Mouse (Mus musculus) kidney, embryonic 14.5 days (tissue): ENCODE results near the gene Tmprss11e. TPM values are rescaled to one million over a fixed set of nuclear protein-coding genes. Genes with fewer than 3 reads are reported as not detected.

Experiments
- ATAC-seq: fragments of 200-750 bp; cut with Nextera tagmentation; 2 replicates; pipeline ENCODE4 v1.8.0; 2017; ENCODE audit warnings: moderate number of reproducible peaks, mild to moderate bottlenecking, moderate TSS enrichment, moderate library complexity; ENCODE audit not compliant: low FRiP score, low TSS enrichment
- H3K27ac ChIP-seq: fragments of 300-500 bp; sonication (generic); 2 replicates; pipeline ENCODE4 v1.5.1; 2014; ENCODE audit warnings: low read depth, mild to moderate bottlenecking, low read length, moderate library complexity, mixed read lengths
- H3K27me3 ChIP-seq: fragments of 300-500 bp; sonication (generic); 2 replicates; pipeline ENCODE4 v1.6.1; 2014; ENCODE audit warnings: mild to moderate bottlenecking, low read length; ENCODE audit not compliant: control insufficient read depth, insufficient read depth
- H3K36me3 ChIP-seq: fragments of 300-500 bp; sonication (generic); 2 replicates; pipeline ENCODE4 v1.6.1; 2014; ENCODE audit warnings: low read length, mixed read lengths; ENCODE audit not compliant: control insufficient read depth, insufficient read depth
- H3K4me1 ChIP-seq: fragments of 300-500 bp; sonication (generic); 2 replicates; pipeline ENCODE4 v1.6.1; 2014; ENCODE audit warnings: low read length, mixed read lengths; ENCODE audit not compliant: control insufficient read depth, insufficient read depth
- H3K4me2 ChIP-seq: fragments of 300-500 bp; sonication (generic); replicated peaks from 2 replicates; pipeline ENCODE4 v1.6.1; 2014; ENCODE audit warnings: low read depth, mild to moderate bottlenecking, low read length
- H3K4me3 ChIP-seq: fragments of 300-500 bp; sonication (generic); 2 replicates; pipeline ENCODE4 v1.5.1; 2014; ENCODE audit warnings: mild to moderate bottlenecking, low read length
- H3K9ac ChIP-seq: fragments of 300-500 bp; sonication (generic); 2 replicates; pipeline ENCODE4 v1.6.1; 2014; ENCODE audit warnings: low read depth, mild to moderate bottlenecking, low read length, moderate library complexity
- H3K9me3 ChIP-seq: fragments of 300-500 bp; sonication (generic); 2 replicates; pipeline ENCODE4 v1.6.1; 2016; ENCODE audit warnings: low read length; ENCODE audit not compliant: control insufficient read depth
- WGBS: fragments of 180-500 bp; shearing (Covaris S2); extraction: QIAGEN DNeasy Blood & Tissue Kit; methylation state at CpG from one replicate; pipeline ENCODE4 v1.1.7; 2014; 5-methylcytosine and 5-hydroxymethylcytosine counted together
- polyA plus RNA-seq: library from polyadenylated mRNA; unstranded; fragments of >200 nt; fragmentation: Nextera tagmentation; extraction: Ambion mirVana; gene quantifications from 2 replicates; pipeline ENCODE4 v1.2.1, GENCODE M21; 2014

Tmprss11e gene
- not detected in 2 replicates for polyA plus RNA-seq

DNA sequence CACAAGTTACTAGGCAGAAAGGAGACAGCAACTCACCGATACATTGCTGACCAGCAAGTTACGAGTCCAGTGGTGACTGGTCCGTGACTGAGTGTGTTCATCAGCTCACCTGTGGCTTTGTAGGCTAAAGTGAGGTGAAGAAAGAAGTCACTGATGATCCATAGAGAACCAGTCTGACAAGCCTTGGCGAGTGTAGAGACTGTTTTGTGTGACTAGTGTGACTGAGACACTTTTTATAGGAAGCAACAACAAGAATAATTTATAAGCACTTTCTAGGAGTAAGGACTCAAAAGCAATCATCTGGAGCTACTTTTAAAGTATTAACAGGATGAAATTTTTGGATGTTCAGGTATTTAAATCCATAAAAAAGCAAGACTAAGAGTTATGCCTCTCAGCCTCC is at the start of gene Tmprss11e:
Gene Tmprss11e (minus strand): TSS at position 101 of the 400 bp plus-strand sequence.
- H3K4me3 ChIP-seq = no peak within 1 kb of the TSS
- 76% methylated on average over 4 of the region's 4 CpGs for WGBS

DNA sequence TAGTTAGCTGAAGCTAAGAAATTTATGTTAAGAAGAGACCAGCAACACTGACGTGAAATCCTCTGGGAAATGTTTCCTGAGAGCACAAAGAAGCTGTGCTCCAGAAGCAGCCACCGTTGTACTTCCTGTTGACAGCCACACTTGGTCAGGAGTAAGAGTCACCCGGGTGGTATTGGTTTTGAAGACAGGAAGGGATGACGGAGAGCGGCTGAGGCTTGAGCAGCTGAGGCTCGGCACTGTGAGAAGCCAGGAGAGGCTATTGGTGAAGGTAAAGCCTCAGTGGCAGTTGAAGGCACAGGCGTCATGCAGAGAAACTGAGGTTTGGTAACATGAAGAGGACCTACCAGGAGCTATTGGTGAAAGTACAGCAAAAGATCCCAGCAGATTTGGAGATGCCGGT is 47.2 kb upstream of the Tmprss11e start:
- no peak for ATAC-seq
- Histone ChIP-seq H3K9ac (no peak overlapping the region), H3K36me3 (no peaks in the 10 kb centered on the region), H3K27me3 (no peaks in the 10 kb centered on the region), H3K4me3 (no peak overlapping the region), H3K9me3 (no peaks in the 10 kb centered on the region), H3K4me1 (no peaks in the 10 kb centered on the region), H3K4me2 (no peak overlapping the region), H3K27ac (no peak overlapping the region)
- 64% methylated on average over 8 of the region's 8 CpGs for WGBS

More for the DNA sequence above, at the start of gene Tmprss11e:
- Histone ChIP-seq H3K27ac (no peak within 1 kb of the TSS), H3K36me3 (no peaks in the 10 kb centered on the region), H3K27me3 (no peaks in the 10 kb centered on the region; the same call in 1 of the 2 replicates), H3K9ac (no peak within 1 kb of the TSS), H3K4me2 (no peak within 1 kb of the TSS), H3K9me3 (no peaks in the 10 kb centered on the region), H3K4me1 (no peaks in the 10 kb centered on the region)
- no peak for ATAC-seq

DNA sequence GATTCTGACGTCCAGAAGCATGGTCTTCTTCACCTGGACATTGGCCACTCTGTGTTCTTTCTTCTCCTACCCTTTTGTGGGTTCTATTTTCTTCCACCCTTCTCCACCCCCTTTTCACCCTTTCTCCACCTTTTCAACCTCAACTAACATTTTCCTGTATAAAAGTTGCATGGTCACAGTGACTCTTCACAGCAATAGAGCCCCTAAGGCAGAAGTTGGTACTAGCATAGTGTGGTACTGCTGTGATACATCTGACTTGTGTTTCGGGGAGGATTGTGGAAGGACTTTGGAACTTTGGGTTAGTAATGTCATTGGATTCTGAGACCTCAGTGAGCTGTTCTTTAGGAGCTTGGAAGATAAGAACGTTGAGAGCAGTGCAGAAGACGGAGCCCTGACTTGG is 46.6 kb upstream of the Tmprss11e start:
- no peaks in the 10 kb centered on the region for H3K4me1 ChIP-seq
- no peak overlapping the region for H3K4me2 ChIP-seq
- no peaks in the 10 kb centered on the region for H3K9me3 ChIP-seq
- H3K36me3 ChIP-seq = no peaks in the 10 kb centered on the region
- no peak for ATAC-seq
- H3K4me3 ChIP-seq = no peak overlapping the region
- H3K27me3 ChIP-seq = no peaks in the 10 kb centered on the region
- WGBS = 65% methylated on average over 4 of the region's 4 CpGs
- no peak overlapping the region for H3K9ac ChIP-seq
- H3K27ac ChIP-seq = no peak overlapping the region

DNA sequence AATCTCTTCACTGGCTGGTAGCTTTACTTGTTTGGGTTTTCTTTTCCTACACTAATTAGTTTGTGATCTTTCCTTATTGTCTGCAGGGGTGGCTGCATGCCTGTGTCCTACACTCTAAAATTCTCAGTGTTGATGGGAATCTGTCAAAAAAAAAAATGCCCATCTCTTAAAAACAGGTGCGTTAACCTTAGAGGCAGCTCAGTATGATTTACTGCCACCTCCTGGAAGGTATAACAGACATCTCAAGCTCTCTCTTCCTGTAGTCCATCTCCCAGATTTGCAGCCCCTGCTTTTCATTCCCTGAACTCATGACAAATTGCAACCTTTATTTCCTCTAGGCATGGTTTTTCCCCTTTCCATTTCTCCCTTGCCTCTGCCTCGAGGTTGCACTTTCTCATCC is 44.3 kb upstream of the Tmprss11e start:
- ATAC-seq = no peak
- H3K27ac ChIP-seq = no peak overlapping the region
- no peaks in the 10 kb centered on the region for H3K27me3 ChIP-seq
- no peak overlapping the region for H3K4me2 ChIP-seq
- H3K4me1 ChIP-seq = no peaks in the 10 kb centered on the region
- 54% methylated on average over 2 of the region's 2 CpGs for WGBS
- H3K4me3 ChIP-seq = no peak overlapping the region
- H3K9me3 ChIP-seq = no peaks in the 10 kb centered on the region
- no peak overlapping the region for H3K9ac ChIP-seq
- no peaks in the 10 kb centered on the region for H3K36me3 ChIP-seq

DNA sequence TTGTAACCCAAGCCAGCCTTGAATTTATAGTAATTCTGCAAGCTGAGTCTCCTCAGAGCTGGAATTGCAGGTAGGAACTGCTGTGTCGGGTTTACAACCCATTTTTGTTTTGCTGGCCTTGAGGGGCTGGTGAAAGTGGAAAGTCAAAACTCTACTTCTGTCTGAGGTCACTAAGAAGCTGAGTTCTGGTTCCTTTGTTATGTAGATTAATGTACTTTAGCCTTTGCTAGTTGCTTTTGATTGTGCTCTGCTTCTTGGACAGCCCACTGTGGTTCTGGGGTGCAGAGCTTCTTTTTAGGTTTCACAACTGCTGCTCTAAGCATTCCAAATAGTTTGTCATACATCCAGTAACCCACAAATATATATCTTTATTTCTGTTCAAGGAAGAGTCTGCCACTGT is 41.2 kb upstream of the Tmprss11e start:
- H3K9ac ChIP-seq = no peak overlapping the region
- 41% methylated on average over 1 of the region's 1 CpGs for WGBS
- no peak overlapping the region for H3K27ac ChIP-seq
- H3K9me3 ChIP-seq = no peaks in the 10 kb centered on the region
- H3K4me3 ChIP-seq = no peak overlapping the region
- no peaks in the 10 kb centered on the region for H3K27me3 ChIP-seq
- no peaks in the 10 kb centered on the region for H3K36me3 ChIP-seq
- H3K4me1 ChIP-seq = no peaks in the 10 kb centered on the region
- no peak for ATAC-seq
- no peak overlapping the region for H3K4me2 ChIP-seq

DNA sequence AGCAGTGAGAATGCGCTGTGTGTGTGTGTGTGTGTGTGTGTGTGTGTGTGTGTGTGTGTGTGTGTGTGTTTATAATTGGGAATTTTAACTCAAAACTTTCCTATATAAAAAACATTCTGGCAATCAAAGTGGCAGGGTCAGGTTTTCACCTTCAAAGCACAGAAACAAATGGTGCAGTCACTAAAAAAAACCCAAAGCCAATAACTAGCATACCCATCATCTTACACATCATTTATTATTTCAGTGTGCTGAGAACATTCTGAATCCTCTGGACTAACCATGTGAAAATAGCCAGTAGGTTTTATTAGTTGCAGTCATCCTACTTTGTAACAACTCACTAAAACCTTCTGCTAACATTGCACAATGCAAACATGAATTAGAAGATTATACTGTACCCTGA is 38.6 kb upstream of the Tmprss11e start:
- 93% methylated on average over 1 of the region's 1 CpGs for WGBS
- H3K36me3 ChIP-seq = no peaks in the 10 kb centered on the region
- ATAC-seq = no peak
- H3K27me3 ChIP-seq = no peaks in the 10 kb centered on the region
- H3K9me3 ChIP-seq = no peaks in the 10 kb centered on the region
- H3K4me2 ChIP-seq = no peak overlapping the region
- no peak overlapping the region for H3K27ac ChIP-seq
- no peaks in the 10 kb centered on the region for H3K4me1 ChIP-seq
- no peak overlapping the region for H3K4me3 ChIP-seq
- no peak overlapping the region for H3K9ac ChIP-seq

DNA sequence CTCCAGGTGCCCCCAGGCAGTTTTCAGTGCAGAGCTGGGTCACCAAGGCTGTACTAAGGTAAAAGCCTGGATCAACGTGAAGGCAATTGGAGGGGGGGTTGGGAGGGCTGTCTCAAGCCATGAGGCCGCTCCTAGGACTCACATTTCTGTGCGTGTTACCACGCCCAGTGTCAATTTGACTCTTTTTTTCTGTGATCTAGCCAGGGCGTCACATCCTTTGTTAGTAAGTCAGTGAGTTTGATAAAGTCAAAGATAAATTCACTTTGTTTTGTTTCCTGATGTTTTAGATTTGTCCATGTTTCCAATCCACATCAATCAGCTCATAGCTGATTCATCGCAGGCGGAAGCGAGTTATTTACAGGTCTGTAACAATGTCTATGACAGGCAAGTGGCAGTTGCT is 37.4 kb upstream of the Tmprss11e start:
- ATAC-seq = no peak
- 59% methylated on average over 8 of the region's 8 CpGs for WGBS

DNA sequence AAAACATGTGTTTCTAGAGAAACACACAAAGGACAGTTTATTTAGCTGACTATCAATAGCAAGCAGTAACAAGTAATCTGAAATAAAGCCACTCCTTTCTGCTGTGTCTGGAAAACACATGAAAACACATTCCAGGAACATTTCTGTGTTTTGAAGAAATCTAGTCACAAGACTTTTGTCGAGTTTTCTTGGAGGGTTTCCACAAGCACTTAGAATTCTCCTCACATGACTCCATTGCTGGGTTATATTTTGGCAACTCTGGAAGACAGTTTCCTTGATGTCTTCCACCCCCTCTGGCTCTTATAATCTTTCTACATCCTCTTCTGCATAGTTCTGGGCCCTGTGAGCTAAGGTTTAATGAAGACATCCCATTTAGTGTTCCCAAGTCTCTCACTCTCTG is 32.9 kb upstream of the Tmprss11e start:
- no peak overlapping the region for H3K27ac ChIP-seq
- H3K9me3 ChIP-seq = no peaks in the 10 kb centered on the region
- H3K4me1 ChIP-seq = no peaks in the 10 kb centered on the region
- H3K9ac ChIP-seq = no peak overlapping the region
- WGBS = 83% methylated on average over 1 of the region's 1 CpGs
- H3K27me3 ChIP-seq = no peaks in the 10 kb centered on the region
- ATAC-seq = no peak
- H3K4me2 ChIP-seq = no peak overlapping the region
- H3K36me3 ChIP-seq = no peaks in the 10 kb centered on the region
- no peak overlapping the region for H3K4me3 ChIP-seq

More for the DNA sequence above, 37.4 kb upstream of the Tmprss11e start:
- Histone ChIP-seq H3K27ac (no peak overlapping the region), H3K4me2 (no peak overlapping the region), H3K36me3 (no peaks in the 10 kb centered on the region), H3K9me3 (no peaks in the 10 kb centered on the region), H3K4me3 (no peak overlapping the region), H3K4me1 (no peaks in the 10 kb centered on the region), H3K27me3 (no peaks in the 10 kb centered on the region), H3K9ac (no peak overlapping the region)

DNA sequence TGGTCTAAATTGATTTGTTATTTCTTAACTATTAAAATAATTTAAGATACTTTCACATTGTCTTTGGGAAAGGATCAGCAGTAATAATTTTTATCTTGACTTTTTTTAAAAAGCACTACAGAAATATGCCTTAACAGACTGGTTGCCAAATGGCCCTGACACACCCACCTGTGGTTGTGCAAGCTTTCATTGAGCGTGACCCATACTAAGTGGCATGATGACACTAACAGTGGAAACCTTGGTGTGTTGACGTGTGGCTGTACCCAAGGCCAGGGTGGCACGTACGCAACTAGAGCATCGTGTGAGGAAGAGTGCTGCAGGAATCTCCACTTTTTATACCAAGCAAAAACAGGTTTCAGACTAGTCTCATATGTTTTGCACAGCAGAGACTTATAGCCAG is 31.3 kb upstream of the Tmprss11e start:
- H3K27ac ChIP-seq = no peak overlapping the region
- no peak overlapping the region for H3K4me3 ChIP-seq
- H3K4me2 ChIP-seq = no peak overlapping the region
- H3K36me3 ChIP-seq = no peaks in the 10 kb centered on the region
- no peak overlapping the region for H3K9ac ChIP-seq
- no peaks in the 10 kb centered on the region for H3K4me1 ChIP-seq
- no peaks in the 10 kb centered on the region for H3K27me3 ChIP-seq
- no peak for ATAC-seq
- no peaks in the 10 kb centered on the region for H3K9me3 ChIP-seq
- WGBS = 89% methylated on average over 5 of the region's 5 CpGs

DNA sequence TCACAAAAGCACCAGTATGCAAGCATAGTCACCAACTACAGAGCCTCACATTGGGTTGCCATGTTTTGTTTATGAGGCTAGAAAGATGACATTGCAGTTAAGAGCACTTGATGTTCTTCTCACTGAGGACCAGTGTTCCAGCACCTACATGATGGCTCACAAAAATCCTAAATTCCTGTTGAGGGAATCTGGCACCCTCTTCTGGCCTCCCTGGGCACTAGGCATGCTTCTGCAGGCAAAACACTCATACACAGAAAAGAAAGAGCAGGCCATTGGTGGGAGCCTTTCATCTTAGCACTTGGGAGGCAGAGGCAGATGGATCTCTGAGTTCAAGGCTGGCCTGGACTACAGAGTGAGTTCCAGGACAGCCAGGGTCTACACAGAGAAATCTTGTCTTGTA is 25.4 kb upstream of the Tmprss11e start:
- Histone ChIP-seq H3K9ac (no peak overlapping the region), H3K4me3 (no peak overlapping the region), H3K4me1 (no peaks in the 10 kb centered on the region), H3K27ac (no peak overlapping the region), H3K9me3 (no peaks in the 10 kb centered on the region), H3K27me3 (no peaks in the 10 kb centered on the region), H3K36me3 (no peaks in the 10 kb centered on the region), H3K4me2 (no peak overlapping the region)
- ATAC-seq = no peak
